ENCODE assay signal across 8 mouse cellular contexts in the genomic region with DNA sequence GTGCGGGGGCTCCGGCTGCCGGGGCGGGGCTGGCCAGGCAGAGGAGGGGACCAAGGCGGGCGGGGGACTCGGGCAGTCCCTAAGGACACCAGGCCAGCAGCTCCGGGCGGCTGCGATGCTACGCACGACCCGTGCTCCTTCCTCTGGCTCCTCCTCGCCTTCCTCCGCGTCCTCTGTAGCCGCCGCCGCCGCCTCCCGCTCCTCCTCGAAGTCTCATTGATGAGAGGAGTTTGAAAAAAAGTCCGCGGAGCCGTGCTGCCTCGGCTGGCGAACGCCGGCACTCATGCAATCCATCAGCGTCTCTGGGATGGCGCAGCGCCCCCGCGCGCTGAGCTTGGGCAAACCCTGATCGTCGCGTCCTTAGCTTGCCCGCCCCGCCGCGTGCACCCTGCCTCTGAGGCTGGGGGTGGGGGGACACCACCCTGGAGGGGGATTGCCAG. TPM values are rescaled to one million over a fixed set of nuclear protein-coding genes. Genes with fewer than 3 reads are reported as not detected.
DNase-seq lines count a peak whose midpoint lies in the region; ATAC-seq and TF ChIP-seq lines count a peak whose summit lies in the region.

A gene (minus strand): TSS at position 218 of the 440 bp plus-strand sequence.

- H3K27ac ChIP-seq in hindbrain, embryonic 12.5 days: peak within 1 kb of the TSS; percentile 86
- H3K27ac ChIP-seq in lung, embryonic 16.5 days (ENCODE audit: low read length): peak within 1 kb of the TSS; percentile 88

- H3K27me3 ChIP-seq in Patski: peaks cover 3% of the 10 kb centered on the region
- peaks cover 4% of the 10 kb centered on the region; the same call in 1 of the 2 replicates for H3K27me3 ChIP-seq in hindbrain, embryonic 12.5 days
- peaks cover 45% of the 10 kb centered on the region for H3K27me3 ChIP-seq in lung, embryonic 16.5 days (ENCODE audit: control insufficient read depth, insufficient read depth, low read depth, low read length)

- H3K4me3 ChIP-seq in hindbrain, embryonic 12.5 days: peak within 1 kb of the TSS; percentile 53
- H3K4me3 ChIP-seq in lung, embryonic 16.5 days (ENCODE audit: low read length): peak within 1 kb of the TSS; percentile 59

- peak; percentile 89 for ATAC-seq in Patski
- peak; percentile 87 for ATAC-seq in hindbrain, embryonic 12.5 days (ENCODE audit: low FRiP score)
- peak; percentile 83 for ATAC-seq in lung, embryonic 16.5 days (ENCODE audit: low read depth)

- no peak for DNase-seq in Patski (ENCODE audit: low read depth, low spot score)
- peak; percentile 84 to 87 for DNase-seq in cerebellum, postnatal 14 days
- DNase-seq in frontal cortex, postnatal 25 days (ENCODE audit: low spot score in 2 of 2): peak; percentile 61 to 73
- DNase-seq in layer of hippocampus, postnatal 14 days (ENCODE audit: low spot score in 2 of 2): peak; percentile 85 to 89
- peak; percentile 96 for DNase-seq in retina, embryonic 14.5 days (ENCODE audit: low spot score)
- DNase-seq in urinary bladder, postnatal 10 days (ENCODE audit: low spot score): peak; percentile 60

- H3K4me2 ChIP-seq in hindbrain, embryonic 12.5 days (replicated peaks): peak within 1 kb of the TSS; percentile 91
- peak within 1 kb of the TSS; percentile 92 for H3K4me2 ChIP-seq in lung, embryonic 16.5 days (ENCODE audit: low read depth, low read length)

- POLR2A ChIA-PET in Patski (lab: Charles Lee): interaction anchor here (0.7 to 1.2 kb wide), 2 partner anchors 163 to 277 kb away, joined by 3 read pairs; no protein-coding TSS in a partner anchor

- H3K9me3 ChIP-seq in hindbrain, embryonic 12.5 days (replicated peaks): no peaks in the 10 kb centered on the region
- H3K9me3 ChIP-seq in lung, embryonic 16.5 days (ENCODE audit: control insufficient read depth, low read length): no peaks in the 10 kb centered on the region; the same call in 1 of the 2 replicates

- peaks cover 57% of the 10 kb centered on the region for H3K4me1 ChIP-seq in hindbrain, embryonic 12.5 days
- H3K4me1 ChIP-seq in lung, embryonic 16.5 days (replicated peaks; ENCODE audit: control insufficient read depth, insufficient read depth, low read length): peaks cover 49% of the 10 kb centered on the region

- WGBS in hindbrain, embryonic 12.5 days: under 1% methylated on average over 30 of the region's 42 CpGs
- WGBS in lung, embryonic 16.5 days: under 1% methylated on average over 34 of the region's 42 CpGs

- in situ Hi-C loops in Patski (cut with MboI; ENCODE audit: low pct_unique_long_range_greater_than_20kb): loop anchor here (25.0 kb wide), 1 partner anchor 716 kb away; no protein-coding TSS in a partner anchor

- no peak for TF ChIP-seq CTCF in Patski (IDR thresholded peaks at IDR 0.05)

- peak within 1 kb of the TSS; percentile 75 for H3K9ac ChIP-seq in hindbrain, embryonic 12.5 days
- peak within 1 kb of the TSS; percentile 73 for H3K9ac ChIP-seq in lung, embryonic 16.5 days (ENCODE audit: low read length)

- CTCF ChIA-PET in Patski (lab: Charles Lee): interaction anchor here (0.8 to 2.1 kb wide), 13 partner anchors 10 to 285 kb away, joined by 3 to 9 read pairs (median 3); no protein-coding TSS in a partner anchor

- no peaks in the 10 kb centered on the region for H3K36me3 ChIP-seq in hindbrain, embryonic 12.5 days
- H3K36me3 ChIP-seq in lung, embryonic 16.5 days (ENCODE audit: control insufficient read depth, insufficient read depth, low read length): no peaks in the 10 kb centered on the region

RNA-seq across cellular contexts. Expression of the gene that starts here (rescaled TPM):
- polyA plus RNA-seq in Patski (2021): 2.7 TPM
- 8.1 and 8.3 TPM in 2 replicates for polyA plus RNA-seq in hindbrain, embryonic 12.5 days (2016; fragmentation: Nextera tagmentation; extraction: Ambion mirVana)
- total RNA-seq in layer of hippocampus, postnatal 14 days (2021): 1 to 10 TPM; 4.2 to 4.5 TPM
- polyA plus RNA-seq in lung, embryonic 16.5 days (2015; fragmentation: Nextera tagmentation; extraction: Ambion mirVana): 5.6 and 6.3 TPM in 2 replicates
